Mouse (Mus musculus) frontal cortex, adult (tissue): Measurements from ENCODE around the gene Nlrp9b.
"Not testable (repeated sequence)": the region's sequence is repeated elsewhere in the genome, so short reads cannot be mapped to it uniquely, and the experiment has no call there.

Experiments
- ATAC-seq: cut with Nextera tagmentation; 2 replicates; pipeline ENCODE4 v1.9.2; 2017; ENCODE audit warnings: mild to moderate bottlenecking, moderate library complexity, mixed read lengths; ENCODE audit not compliant: low TSS enrichment

Gene Nlrp9b

GRCm38 (mm10) chr7:20122479-20122878 lies 131.2 kb downstream of the Nlrp9b start, which contains the start of gene Gm16442:
Gm16442 (minus strand) TSS chr7:20122579.
- ATAC-seq, result not testable (repeated sequence)
